Mouse (Mus musculus) common myeloid progenitor, adult 5-6 weeks (primary cell): Measurements from ENCODE around the gene Yod1. TPM values are rescaled to one million over a fixed set of nuclear protein-coding genes. Genes with fewer than 3 reads are reported as not detected.

Experiments used
- ATAC-seq: replicated peaks from 2 replicates; pipeline ENCODE4 v1.8.0; 2016; ENCODE audit warnings: low read depth, mild to moderate bottlenecking, moderate TSS enrichment, inconsistent platforms; ENCODE audit not compliant: poor library complexity, severe bottlenecking
- total RNA-seq: library from RNA; stranded (forward); fragments of 200-1000, 187-1606 nt; gene quantifications from 2 replicates; pipeline ENCODE4 v1.2.3, GENCODE M21; 2017

Yod1 gene
- 10.3 and 10.7 TPM in 2 replicates for total RNA-seq

DNA sequence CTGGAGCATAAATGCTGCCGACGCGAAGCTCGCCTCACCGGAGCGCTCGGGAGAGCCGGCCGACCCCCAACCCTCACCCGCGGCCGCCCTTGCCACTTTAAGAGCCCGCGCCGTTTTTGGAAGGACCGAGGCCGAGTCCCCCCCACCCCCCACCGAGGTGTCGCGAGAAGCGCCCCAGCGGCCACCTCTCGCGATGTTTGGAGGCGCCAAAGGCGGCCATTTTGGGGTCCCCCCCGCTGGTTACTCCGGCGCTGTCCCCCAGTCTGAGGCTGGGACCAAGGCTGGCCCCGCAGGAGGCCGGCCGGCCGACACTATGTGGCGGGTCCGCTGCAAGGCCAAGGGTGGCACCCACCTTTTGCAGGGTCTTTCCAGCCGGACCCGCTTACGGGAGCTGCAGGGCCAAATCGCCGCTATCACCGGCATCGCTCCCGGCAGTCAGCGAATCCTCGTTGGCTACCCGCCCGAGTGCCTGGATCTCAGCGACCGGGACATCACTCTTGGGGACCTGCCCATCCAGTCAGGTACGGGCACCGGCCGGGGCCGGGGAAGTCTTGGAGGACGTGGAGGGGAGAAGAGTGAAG lies at the start of gene Yod1:
Gene Yod1, plus strand, starts transcription at position 37 of the 581 bp plus-strand sequence.
- peak; percentile 68 for ATAC-seq

DNA sequence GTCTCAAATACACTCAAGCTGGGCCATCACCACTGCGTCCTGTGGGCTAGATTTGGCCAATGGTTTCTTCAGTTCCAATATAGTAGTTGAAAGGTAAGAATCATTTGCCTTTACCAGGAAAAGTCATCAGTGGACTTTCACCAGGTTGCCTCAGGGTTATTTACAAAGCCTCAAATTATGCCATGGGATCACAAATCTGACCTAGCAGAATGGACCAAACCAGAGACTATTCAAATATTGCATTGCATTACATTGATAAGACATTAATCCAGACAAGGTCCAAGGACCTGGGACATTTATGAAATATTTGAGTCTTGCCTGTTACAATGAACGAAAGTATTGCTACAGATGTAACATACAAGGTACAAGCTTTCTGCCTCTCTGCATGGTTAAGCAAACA lies 38.6 kb upstream of the Yod1 start:
- no peak for ATAC-seq

DNA sequence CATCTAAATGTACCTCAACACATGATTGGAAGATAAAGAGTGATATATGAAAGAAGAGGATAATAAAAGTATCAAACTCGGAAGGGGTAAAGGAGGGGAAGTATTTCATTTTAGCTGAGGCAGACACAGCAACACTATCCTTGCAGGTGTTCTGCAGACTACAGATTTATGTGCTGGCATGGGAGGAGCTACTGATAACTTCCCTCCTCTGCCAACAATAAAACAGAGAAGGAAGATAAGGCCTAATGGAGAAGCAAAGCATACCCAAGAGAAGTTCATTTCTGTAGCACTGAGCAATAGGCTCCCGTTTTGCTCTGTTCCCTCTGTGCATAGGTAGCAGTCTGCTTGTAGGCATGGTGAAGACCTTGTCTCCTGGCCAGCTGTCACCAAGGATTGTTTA lies 36.1 kb upstream of the Yod1 start:
- ATAC-seq: no peak

DNA sequence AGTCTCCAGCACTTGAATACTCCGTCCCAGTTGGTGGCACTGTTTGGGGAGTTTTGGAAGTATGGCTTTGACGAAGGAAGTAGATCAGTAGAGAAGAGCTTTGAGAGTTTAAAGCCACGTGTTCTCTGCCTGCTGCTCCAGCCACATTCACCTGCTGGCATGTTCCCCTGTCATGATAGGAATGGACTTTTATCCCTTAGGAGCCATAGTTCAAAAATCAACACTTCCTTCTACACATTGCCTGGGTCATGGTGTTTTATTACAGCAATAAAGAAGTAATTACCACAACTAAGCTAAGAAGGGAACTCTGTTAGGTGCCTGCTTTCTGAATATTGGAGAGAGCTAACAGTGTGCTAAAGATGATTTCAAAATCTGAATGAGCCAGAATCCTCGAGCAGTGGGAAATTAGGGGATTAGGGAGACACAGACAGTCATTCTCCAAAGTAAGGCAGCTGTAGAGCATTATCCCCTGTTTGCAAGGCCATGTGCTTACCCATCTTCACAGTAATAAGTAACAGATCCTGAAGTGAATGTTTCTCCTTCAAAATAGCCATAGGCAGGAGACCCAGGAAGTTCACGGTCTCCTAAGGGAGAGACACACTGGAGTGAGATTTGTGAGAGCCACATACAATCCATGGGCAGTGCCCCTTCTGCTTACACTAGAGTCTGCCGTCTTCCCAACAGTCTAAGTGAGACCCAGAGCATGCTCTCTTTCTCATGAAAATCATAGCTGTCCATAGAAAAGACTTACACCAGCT lies 35.3 kb upstream of the Yod1 start:
- ATAC-seq: no peak

DNA sequence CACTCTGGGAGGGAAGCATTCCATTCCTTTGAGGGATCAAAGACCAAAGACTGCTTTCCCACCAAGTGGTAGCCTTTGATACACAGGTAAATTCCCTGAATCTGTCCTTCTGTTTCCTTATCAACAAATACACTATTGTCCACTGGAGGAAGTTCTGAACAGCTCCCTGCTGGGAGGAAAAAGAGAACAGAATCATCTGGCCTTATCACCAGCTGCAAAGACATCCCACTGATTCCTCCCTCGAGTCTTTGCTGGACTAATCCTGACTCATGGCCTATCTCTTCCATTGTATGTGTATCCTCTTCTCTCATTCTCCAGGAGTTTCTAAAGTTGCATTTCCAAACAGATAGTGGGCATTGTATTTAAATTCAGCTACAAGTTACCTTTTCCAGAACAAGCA lies 33.2 kb upstream of the Yod1 start:
- no peak for ATAC-seq

DNA sequence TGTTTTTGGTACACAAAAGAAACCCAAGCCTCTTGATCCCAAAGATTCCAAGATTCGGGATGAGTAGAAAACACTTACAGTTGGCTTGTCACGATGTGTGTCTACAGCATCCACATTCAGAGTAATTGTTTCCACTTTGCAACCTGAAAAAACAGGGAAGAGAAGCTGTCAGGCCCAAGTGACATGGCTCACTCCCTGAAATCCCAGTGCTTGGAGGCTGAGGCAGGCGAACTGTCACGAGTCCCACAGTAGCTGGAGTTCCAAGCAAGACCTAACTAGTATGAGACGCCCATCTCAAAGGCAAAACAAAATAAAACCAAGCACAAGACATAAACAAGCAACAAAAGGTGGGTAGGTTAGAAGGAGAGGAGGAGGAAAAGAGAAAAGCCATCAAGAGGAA lies 18.5 kb upstream of the Yod1 start:
- ATAC-seq: no peak

DNA sequence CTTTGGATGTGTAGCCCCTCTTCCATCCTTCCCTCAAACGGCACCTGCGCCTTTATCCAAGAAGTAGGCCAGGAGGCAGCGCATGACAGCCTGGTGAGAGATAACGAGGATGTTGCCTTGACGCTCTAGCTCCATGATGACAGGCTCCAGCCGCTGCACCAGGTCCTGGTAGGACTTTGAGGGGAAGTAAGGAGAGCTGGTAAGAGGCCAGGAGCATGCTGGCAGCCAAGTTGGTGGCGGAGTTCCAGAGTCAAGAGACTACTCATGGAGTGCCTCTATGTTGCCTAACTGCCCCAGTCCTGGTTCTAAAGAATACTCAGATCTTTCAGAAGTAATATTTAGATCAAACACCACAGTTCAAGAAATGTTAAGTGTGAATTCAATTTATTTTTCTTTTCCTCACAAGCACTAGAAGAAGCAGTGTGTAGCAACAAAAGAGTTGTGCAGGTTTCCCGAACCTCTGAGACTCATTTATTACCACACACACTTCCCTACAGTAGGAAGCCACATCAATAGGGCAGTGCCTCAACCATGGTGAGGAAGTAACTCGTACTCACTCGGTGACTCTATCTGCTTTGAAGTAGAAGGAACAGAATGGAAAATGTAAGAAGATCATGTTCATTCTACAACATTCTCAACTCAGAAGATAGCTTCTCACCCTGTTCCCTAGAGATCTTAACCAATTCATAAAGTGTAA lies 17.0 kb upstream of the Yod1 start:
- no peak for ATAC-seq

DNA sequence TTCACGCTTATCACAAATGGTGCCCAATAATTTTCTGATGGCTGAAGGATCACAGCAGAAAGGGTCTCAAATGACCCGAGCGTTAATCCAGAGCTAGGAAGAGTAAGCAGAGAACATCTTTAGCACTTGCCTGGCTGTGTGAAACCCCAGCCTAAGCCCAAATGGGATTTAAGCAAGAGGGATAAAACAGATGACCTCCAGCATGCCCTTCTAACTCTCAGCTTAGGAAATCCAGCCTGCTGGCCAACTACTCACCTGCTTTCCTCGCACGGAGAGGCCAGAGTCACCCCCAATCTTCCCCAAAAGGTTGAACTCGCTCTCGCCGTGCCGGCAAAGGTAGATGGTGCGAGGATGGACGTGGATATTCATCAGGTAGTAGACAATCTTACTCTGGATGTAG lies 15.2 kb upstream of the Yod1 start:
- ATAC-seq: no peak

DNA sequence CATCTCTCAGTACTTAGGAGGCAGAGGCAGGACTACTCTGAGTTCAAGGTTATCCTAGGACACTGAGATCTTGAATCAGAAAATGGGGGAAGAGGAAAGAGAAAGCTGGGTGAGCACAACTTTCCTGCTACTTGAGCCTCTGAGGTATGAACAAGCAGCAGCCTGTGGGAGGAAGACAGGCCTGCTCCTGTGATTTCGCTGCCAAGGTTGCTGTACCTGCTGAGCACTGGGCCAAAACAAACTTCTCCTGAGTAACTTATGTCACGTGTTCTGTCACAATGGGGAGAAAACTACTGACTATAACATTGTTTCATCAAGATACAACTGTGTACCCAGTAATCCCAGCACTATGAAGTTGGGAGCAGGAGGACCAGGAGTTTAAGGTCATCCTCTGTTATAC lies 13.5 kb upstream of the Yod1 start:
- no peak for ATAC-seq

DNA sequence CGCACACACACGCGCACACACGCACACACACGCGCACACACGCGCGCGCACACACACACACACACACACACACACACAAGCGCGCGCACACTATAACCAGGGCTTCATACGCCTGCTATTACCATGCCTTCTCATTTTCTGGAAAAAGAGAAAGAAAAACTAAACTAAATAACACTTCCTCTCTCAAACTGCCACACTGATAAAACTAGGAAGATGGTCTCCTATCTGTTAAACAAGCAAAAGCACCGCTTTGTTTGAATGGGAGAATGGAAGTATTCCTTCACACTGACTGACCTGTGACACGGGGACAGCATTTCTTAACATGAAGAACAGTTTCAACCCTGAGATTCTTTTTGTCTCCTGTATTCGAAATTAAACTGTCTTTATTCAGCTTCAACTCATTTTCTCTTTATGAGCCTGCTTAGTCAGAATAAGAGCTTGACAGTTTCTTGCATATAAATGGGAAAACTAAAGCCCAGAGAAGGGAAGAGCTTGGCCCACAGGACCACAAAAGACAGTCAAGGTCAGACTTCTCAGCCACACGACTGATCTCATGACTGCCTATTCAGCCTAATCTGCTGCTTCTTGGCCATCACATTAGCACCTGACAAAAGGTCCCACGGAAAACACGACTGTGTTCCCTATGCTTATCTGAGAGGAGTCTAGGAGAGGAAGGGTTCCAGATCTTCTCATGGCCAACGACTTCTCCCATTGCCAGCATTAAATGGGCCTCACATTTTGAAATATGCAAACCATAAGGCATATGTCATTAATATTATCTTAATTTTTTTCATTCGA lies 6.6 kb upstream of the Yod1 start:
- no peak for ATAC-seq

DNA sequence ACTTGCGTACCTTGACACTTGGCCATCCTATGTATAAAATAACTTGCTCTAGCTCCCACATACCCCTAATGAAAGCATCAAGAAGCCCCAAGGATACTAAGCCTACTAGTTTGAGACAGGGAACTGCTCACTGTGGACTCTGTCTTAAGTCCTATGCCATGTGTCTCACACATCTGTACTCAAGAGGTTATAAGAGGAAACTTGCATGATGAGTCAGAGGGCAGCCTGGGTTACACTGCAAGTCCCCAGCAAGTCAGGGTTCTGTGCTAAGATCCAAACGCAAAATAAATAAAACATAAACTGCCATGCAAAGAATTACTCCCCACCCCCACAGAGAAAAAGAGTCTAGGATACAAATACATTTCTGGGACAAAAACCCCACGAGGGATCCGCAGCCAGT lies 3.1 kb upstream of the Yod1 start:
- no peak for ATAC-seq

DNA sequence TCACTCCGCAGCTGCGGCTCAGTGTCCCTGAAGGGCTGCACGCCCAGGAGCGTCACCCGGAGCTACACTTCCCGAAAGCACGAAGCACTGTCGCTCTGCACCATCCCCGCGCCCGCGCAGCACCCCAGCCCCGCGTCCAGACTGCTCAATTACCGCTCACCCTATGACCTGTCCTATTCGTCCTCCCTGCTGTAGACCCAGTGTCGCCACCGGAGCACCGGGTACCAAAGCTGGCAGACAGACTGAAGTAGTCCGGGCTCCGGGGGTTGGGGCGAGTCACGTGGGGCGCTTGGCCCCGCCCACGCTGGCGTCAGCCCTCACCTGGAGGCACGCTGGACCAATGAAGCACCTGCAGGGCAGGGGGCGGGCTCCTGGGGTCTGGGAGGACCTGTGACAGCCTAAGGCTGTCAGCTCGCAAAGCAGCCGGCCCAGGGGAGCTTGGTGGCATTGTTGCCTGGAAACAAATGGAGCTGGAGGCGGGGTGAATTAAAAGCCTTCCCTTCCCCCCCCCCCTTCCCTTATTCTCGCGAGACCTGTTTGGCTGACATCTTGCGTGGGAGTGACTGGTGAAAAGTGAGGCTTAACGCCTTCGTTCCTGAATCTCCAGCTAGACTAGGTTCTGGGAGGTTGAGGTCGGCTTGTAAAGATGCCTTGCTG lies 1.4 kb upstream of the Yod1 start, which contains the start of gene Gm29427:
Gene Gm29427, minus strand, starts transcription at position 239 of the 657 bp plus-strand sequence.
- ATAC-seq: peak; percentile 71

DNA sequence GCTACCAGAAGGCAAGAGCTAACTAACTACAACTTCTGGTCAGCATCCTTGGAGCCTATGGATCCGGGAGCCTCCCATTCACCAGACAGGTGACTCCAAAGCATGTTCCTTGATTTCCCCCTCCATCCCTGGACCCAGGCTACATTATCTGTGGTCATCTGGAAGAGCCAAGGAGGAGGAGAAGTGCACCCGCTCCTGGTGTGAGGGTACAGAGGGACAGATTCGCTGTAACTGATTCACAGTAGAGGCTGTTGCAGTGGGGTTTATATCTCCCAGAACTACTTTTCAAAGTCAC lies 962 bp upstream of the Yod1 start:
- no peak for ATAC-seq

DNA sequence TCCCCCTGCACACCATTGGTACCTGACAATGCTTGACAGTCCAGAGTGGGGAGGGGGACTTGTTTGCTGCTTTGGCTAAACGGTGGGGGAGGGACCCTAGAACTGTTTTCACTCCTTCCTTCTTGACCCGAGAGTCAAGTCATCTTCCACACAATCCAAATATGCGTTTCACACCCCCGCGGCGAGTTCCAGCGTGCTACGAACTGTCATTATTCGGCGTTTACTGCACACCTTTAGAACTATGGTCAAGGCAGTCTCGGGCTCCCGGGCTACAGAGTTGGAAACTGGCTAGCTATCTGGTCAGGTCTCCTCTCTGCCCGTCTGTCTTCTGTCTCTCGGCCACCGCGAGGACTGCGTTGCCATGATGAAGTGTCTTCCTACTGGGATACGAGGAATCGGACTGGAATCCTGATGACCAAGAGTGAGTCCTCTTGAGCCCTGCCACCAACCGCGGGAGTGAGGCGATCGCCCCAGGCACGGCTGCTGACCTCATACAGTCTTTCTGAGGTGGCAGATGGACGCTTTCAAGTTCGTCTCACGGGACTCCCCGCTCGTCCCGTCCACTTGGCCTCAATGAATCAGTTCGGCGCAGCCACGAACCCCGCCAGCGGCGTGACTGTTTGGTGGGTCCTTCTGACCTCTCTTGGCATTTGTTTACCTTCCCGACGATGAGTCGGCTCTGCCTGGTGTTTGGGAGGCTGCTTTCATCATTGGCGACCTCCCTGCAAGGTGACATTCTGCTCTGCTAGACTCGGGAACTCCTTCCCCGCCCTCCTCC lies 425 bp upstream of the Yod1 start:
- ATAC-seq: no peak; the same call in 1 of the 2 replicates

DNA sequence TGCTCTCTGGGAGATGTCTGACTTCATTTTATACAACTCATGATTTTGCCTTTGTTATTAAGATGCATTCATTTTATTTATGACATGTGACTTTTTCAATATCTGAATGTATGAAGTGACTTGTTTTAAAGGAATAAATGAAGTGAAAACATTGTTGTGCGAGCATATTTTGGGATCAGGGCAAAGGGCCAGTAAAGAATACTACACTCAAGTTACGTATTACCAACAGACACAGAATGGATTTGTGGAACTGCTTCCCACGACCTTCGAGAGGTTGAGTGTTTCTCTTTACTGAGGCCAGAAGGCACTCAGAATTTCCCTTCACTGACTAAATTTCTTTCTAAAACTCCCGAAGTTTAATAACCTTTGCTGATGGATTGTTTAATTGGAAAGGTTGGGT lies 7.1 kb downstream of the Yod1 start:
- no peak for ATAC-seq

DNA sequence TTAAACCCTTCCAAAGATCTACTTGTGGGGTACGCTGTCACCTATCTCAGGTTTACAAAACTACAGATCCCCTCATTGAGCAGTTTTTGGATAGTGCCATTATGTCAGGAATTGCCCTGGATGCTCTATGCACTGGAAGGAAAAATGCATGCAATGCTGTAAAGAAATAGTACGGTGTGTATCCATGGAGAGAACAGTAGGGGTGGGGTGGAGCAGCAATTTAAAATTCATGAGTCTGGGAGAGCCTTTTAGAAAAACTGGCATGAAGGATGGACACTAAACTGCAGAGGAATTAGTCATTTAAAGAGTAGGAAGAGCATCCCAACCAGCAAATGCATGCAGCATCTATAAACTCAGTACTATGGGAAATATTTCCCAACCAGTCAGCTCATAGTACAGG lies 9.3 kb downstream of the Yod1 start:
- no peak for ATAC-seq

DNA sequence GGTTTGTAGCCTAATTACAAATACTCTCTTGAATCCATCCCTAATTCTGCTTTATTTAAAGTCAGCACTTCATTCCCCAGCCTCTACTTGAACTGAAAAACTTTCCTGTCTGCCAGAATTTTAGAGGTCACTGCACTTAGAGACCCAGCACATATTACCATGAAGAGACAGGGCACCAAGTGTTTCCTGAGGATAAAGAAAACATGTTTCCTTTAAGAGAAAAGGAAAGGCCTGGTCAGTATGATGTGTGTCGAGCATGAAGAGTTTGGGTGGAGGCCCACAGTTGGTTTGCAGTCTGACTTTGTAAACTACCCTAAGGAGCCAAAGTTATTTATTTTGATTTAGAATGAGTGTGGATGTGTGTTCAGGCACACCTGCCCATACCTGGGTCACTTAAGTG lies 10.9 kb downstream of the Yod1 start:
- ATAC-seq: peak; percentile 70

DNA sequence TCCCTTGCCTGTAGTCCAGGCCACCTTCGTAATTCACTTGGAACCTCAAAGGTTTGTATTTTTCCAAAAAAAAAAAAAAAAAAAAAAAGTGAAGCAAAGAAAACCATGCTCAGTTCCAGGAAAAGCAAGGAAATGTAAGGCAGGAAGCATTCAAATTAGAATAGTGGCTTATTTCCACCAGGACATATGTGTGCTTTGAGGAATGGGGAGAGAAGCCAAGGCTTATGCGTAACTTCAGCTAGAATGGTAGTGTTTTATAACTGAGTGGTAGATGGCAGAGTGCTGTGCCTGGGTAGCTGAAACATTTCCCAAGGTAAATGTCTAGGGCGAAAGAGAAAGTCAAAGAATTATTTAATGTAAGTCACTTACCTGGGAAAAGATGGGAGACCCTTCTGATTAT lies 11.6 kb downstream of the Yod1 start:
- no peak for ATAC-seq

DNA sequence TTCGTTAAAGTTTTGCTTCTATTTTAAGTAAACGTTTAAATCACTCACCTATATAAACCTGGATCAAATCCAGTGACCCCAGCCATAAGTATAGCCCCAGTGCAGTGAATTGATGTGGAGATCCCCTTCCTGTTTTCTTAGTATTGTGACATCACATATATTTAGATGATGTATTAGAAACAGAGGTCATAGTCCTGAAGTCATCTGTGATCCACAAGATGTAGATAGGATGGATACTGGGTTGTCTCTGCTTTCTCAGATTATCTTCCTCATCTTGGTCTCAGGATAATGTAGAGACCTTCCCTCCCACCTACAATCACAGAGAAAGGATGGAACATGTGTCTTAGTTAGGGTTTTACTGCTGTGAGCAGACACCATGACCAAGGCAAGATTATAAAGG lies 12.0 kb downstream of the Yod1 start, which contains the start of gene Pfkfb2:
Gene Pfkfb2, minus strand, starts transcription at position 101 of the 400 bp plus-strand sequence.
- ATAC-seq: no peak
